Mouse (Mus musculus) kidney, postnatal 10 days (tissue): Measurements from ENCODE around the gene Ryk.
A peak's percentile ranks its signal among the peaks of the same experiment; 100 is the strongest.
"Not testable (repeated sequence)": the region's sequence is repeated elsewhere in the genome, so short reads cannot be mapped to it uniquely, and the experiment has no call there.

Experiments
- DNase-seq: peaks from one replicate; pipeline ENCODE4 v3.0.0; 2021; ENCODE audit warnings: mixed read lengths

The Ryk gene

DNA sequence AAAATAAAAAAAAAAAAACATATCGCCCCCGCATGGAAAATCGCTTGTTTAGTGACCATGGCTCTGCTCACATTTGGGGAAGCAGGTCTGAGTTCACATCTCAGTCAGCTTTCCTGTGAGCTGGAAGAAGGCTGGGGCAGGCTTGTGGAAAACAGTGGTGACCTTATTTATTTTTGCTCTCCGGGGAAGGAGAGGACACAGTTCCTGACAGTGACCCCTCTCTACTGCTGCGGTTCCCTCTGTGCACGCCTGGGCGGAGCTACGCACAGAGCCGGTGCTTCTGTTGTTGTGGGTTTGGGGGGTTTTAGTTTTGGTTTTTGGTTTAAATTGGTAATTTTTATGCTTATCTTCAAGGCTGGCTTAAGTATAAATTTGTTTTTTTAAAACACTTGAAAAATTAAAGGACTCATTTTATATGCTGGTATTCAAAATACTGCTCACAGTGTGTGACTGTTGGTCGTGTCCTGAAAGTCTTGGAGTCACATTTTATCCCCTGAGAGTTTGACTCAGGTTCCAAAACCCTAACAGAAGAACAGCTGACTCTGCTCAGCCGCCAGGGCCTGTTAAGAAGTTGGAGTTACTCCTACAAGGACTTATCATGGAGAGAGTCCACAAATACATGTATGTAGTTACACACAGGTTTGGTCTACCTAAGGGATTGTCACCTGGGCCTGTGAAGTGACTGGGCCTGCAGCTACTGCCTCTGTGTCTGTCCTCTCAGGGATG, 73.0 kb downstream of the Ryk start:
- no peak for DNase-seq

DNA sequence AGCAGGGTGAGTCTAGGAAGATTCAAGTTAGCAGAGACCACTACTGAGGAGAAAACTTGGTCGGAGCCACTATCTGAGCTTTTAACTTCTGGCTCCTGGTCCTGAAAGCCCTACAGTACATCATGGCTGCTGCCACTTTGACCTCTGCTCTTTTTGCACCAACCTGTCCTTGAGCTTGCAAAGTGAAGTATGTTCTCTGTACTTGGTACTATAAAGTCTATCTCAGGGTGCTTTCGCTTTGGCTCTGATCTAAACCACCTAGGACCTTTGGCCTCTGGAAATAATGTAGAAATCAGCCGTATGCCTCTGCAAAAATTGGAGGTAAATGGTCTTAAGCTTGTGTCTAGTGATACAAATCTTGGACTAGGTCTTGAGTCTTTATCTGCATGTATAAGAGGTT, 76.8 kb downstream of the Ryk start:
- no peak for DNase-seq

DNA sequence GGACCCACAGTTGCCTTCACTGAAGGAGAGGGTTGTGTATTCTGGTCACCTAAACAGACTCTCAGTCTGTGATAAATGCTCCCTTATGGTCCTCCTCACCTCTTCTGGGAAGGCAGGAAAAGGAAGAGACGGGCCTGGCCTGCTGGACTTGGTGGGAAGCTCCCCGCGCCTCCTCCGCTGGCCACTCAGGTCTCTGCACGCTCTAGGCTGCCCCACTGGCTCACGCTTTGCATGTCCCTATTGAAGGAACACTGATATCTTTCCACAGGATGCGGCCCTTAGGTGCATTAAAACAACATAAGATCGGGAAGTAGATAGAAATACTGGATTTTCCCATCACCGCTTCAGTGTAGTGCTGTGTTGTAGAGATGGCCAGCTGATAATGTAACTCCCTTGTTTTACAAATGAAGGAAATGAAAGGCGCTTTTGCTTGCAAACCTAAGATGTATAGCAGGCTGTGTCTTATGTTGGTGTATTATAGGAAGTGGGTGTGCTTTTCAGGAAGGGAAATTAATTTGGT, 77.9 kb downstream of the Ryk start:
- no peak for DNase-seq

DNA sequence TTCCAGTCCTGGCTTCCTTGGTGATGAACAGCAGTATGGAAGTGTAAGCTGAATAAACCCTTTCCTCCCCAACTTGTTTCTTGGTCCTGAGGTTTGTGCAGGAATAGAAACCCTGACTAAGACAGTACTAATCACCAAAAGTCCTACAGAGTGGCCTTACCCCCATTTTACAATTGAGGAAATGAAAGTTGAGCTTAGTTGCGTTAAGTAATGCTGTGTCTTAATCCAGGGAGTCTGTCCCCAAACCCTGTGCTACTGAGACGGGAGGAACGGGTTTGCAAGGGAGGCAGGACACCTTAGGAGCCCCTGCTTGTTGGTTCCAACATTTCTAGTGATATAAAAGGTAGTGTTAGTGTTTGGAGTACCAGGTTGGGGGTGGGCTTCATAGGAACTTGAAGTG, 78.9 kb downstream of the Ryk start:
- not testable (repeated sequence) for DNase-seq

DNA sequence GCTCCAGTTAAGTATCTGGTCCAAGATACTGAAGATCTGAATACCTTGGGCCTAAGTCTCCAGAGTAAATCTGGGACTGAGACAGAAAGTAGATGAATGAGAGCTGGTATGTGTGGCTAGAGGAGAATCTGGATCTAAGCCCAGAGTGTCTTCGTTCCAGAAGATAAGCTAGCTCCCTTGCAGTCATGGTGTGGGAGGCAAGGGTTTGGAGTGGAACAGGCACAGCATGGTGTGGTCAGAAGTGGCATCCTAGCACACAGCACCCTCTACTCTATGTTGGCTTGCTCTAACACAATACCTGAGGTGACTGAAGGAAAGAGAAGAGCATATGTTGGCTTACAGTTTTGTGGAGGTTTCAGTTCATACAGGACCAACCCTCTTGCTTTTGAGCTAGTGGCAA, 79.9 kb downstream of the Ryk start:
- no peak for DNase-seq

DNA sequence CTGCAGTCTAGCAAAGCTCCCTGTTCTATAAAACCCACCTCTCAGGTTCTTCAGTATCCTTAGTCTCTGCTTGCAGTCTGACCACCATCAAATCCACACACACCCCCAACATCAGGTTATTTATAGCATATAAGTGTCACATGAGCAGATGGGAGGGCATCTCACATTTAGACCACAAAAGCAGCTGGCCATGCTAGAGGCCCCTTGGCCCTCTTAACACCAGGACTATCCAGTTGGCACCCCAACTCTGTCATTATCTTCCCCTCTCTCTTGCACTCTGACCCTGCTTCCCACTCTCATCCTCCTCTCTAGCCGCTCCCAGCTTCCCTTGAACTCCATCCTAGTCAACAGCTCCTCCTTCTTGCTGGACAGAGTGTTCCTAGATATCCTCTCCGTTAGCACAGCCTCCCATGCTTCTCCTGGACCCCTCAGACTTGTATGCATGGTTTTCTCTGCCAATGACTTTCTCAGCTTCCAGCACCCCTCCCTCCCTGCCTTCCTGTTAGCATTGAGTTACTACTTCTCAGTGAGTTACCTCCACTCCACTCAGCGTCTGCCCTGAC, 80.7 kb downstream of the Ryk start:
- no peak for DNase-seq

DNA sequence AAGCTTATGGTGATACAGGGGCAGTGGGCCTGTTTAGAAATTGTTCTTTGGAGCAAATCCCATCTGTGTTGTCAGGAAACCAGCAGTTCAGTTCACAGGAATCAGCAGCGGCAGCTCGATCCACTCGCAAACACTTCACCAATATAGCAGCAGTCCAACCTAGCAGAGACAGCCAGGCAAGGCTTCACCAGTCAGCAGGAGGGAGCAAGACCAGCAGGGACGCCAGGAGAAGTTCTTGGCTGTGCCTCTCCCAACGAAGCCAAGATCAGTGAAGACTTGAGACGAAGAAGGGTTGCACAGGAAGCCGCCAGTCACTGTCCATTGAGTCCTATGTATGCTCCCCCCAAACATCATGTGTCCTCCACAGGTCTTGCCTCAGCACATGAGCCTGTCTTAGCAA, 81.4 kb downstream of the Ryk start:
- DNase-seq = no peak

DNA sequence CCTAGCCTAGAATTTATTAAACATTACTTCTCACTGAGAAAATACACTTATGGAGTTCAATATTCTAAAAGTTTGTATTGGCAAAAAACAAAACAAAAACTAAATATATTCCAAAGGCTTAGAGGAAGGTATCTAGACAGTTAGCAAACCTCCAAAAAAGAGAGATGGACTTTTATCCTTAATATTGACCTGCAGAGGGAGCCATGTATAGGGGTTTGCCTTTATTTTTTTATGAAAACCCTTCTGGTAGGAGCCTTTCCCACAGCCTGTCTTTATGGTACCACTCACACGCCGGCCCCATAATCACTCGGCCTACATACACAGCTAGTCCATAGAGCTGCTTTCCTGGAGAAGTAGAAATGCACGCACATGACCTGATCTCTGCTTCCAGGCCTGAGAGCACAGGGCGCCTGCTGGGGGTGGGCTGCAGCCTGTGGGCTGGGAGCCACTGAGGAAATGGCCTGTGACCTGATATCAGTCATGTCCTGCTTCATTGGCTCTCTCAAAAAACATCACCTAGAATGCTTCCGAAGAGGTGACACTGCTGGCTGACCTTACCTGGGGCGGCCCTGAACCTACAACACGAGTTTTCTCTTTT, 82.9 kb downstream of the Ryk start:
- DNase-seq = peak; percentile 31

DNA sequence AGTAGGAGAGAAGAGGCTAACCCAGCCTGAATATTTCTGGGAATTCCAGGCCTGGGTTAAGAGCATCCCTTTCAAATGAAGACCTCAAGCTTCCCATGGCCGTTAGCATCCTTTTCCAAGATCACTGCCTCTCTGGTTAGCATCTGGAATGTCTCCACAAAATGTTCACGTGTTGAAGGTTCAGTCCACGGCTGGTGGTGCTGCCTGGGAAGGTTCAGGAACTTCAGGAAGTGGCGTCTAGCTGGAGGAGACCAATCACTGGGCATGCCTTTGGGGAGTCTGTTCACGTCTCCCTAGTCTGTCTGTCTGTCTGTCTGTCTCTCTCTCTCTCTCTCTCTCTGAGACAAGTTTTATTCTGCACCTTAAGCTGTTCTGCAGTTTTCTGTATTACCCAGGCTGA, 84.8 kb downstream of the Ryk start:
- DNase-seq = no peak

DNA sequence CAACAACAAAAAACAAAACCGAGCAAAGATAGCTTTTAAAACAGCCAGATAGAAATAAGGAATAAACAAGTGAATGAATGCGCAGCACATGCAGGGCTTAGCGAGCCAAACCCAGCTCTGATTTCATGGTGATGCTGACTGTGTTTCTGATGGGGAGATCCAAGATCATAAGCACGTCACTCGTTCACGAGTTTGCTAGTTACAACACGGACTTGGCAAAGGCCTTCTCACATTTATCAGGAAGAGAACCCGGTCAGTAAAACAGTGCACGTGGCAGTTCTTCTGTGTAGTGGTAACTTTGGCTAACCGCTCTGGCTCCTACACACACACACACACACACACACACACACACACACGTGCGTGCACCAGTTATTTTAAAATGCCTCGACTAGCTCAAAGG, 87.1 kb downstream of the Ryk start:
- no peak for DNase-seq

DNA sequence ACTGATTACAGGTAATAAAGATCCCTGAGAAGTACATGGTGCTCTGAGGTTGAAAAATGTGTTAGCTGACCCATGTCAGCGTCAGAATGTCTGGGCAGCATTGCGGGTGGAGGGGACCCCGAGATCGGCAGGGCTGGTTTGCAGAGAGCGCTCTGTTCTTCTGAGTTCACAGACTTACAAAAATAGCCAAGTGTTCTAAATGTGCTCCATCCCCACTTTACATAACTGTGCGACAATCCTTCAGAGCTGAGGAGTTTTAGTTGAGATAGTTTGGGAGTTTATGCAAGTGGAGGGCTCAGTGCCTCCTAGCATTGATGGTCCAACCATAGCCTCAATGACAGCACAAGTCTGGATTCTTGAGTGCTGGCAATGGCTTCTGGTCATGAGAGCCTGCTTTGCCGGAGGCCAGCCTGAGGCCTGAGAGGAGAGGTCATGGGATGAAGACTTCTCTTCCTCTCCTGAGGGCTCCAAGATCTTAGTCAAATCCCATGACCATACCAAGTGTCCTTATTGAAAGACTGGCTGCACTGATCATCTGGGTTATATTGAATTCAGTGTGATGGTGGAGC, 88.2 kb downstream of the Ryk start:
- DNase-seq = no peak

DNA sequence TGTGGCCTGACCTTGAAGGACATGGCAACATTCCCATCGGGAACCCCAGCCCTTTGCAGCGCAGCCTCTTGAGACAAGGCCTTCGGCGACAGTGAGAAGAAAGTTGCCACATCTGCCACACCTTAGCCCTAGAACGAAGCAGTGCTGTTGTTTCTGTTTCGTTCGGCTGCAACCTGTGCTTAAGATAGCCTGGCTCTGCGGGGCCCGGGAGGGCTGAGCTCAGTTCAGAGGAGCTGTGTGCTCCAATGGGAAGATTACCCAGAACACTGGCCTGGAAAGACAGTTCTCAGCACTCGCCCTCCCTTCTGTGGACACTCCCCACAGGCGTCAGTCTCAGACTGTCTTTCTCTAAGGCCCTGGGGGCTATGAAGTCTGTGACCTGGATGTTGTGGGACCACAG, 89.1 kb downstream of the Ryk start:
- DNase-seq = no peak

DNA sequence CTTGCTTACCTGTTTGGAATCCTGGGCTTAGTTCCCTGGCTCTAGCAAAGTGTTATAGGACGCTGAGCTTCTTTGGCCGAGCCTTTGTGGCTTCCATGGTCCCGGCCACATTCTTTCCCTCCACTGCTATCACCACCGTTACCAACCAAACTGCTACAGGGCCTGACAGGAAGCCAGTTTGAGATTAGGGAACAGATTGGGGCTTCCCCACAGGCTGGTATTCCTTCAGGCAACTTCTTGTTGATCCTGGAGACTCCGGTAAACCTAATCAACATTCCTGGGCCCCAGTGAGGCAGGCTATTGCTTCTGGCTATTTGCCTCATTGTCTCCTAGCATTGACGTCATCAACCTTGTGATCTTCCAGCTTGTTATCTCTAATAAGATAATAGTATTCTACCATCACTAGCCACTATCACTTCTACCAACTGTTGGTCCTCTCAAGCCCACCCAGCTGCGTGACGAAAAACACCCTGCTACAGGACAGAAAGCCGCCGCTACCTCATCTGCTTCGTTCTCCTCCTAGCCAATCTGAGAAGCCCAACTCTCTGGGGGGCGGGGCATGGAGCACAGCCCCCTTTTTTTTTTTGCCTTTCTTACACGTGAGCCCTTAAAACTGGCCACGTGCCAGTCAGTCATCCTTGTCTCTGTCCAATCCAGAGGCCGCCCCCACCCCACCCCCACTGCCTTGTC, 90.1 kb downstream of the Ryk start:
- DNase-seq = peak; percentile 24

DNA sequence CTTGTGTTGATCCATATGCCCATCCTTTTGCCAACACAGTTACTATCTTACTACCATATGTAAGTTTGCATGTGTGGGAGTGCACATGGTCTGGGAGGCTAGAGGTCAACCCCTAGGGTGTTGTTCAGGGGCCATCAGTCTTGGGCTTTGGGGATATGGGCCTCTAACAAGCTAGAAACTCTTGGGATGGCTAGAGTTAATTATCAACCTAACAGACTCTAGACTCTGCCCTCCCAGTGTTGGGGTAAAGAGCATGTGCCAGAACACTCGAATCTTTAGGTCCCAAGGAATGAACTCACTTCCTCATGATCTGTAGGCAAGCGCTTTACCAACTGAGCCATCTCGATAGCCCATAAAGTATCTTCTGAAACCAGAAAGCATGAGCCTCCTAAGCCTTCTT, 91.4 kb downstream of the Ryk start:
- DNase-seq = no peak

DNA sequence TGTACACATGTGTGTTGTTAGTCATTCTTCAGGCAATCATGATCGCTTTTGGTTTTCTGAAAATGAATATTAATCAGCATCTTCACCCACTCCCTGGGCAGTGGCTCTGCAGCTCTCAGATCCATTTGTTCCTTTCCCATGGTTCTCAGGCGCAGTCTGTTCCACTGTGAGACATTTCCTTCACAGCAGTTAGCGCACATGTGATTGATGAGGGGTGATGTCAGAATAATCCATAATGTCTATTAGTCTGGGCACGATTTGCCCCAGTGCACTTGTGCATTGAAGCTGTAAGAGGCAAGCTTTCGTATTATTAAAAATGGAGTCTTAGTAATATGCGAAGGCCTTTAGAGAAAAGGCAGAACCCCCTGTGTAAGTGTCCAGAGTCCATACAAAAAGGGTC, 95.1 kb downstream of the Ryk start:
- no peak for DNase-seq

DNA sequence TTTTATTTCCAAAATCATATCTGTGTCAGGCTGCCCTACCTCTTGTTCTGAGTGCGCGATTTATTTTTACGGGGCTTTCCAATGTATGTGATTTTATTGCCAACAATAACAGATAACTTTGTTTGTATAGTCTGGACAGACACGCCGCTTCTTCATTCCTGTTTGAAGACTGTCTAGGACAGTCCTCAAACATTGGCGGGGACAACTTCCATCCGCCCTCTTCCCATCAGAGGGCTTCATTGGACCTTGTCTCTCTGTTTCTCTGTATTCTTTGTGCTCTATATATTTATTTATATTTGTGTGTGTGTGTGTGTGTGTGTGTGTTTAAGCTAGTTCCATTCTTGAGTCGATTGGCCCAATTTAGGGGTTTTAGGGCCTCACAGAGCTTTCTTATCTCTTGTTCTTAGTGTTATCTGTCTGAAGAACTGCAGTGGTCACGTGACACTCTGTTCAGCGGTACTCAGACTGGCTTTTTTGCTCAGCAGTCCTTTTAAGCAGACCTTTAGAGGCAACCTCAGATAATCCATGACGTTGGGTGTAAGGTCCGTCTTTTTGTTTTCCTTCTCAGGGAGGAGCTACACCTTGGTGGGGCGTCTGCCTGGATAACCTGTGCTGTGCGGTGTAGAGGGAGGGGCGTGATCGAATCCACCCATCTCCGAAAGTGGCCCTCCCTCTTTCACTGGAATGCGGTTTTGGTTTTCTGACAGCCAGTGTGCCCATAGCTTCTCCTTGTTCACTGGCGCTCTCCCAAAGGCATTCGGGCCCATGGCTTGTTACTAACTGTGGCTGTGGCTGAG, 99.4 kb downstream of the Ryk start:
- no peak for DNase-seq

DNA sequence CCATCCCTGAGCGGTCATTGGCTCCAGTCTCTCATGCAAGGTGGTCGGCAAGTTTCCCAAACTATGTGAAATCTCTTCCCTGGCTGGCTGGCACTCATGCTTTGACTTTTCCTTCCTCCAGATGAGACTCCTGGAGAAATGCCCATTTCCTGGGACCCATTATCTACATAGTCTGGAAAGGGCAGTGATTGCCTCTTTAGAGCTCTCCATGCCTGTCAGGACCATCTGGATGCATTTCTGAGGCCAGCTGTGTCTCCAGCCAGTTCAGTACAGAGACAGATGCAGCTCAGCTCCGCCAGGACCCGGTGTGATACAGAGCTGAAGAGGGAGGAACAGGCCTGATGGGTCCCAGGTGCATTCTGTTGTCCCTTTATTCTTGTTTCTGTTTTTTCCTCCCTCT, 107.5 kb downstream of the Ryk start:
- DNase-seq = no peak

DNA sequence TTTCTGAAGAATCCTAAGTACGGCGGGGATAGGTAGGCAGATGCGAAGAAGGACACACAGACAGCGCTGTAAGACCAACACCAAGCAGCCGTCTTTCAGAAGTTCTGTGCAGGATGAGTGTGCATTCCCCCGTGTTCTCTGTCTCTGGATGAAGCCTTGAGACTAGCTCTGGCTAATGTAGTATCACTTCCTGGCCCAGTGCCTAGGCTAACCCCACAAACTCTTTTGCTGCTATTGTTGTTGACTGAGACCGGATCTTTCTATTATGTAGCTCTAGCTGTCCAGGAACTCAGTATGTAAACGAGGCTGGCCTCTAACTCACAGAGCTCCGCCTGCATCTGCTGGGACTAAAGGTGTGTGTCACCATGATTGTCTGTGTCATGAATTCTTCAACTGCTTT, 110.2 kb downstream of the Ryk start:
- no peak for DNase-seq

DNA sequence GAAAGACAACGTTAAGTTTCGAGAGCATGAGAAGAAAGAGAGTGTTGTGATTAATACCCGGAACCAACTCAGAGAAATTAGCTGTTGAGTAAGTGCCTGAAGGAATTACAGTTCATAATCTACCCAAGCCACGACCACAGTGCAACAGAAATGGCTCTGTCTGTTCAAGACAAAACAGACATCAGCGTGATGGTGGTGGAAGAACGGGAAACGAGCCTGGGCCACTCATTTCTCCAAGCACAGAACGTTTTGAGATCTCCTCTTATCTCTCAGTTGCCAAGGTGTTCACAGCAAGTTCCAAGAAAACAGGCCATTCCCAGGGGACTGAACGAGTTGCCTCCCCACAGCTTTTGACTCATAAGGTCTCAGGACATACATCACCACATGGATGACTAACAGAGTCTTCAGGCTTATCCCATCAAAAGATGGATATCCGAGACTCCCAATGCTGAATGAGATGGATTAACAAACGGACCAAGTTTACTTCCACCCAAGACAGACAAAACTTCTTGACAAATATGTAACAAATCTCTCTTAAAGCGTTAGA, 111.8 kb downstream of the Ryk start:
- no peak for DNase-seq

DNA sequence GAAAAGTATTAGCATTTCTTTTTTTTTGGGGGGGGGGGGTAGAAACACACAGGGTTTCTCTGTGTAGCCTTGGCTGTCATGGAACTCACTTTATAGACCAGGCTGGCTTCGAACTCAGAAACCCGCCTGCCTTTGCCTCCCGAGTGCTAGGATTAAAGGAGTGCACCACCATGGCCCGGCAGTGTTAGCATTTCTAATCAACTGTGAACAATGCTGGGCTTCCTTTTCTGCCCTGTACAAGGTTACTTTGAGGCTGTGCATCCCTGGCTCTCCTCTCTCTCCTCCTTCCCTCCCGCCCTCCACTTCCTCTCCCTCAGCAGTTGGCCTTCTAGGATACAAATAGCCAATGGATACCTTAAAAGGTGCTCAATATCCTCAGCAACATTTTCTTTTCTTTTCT, 114.0 kb downstream of the Ryk start:
- DNase-seq = no peak

DNA sequence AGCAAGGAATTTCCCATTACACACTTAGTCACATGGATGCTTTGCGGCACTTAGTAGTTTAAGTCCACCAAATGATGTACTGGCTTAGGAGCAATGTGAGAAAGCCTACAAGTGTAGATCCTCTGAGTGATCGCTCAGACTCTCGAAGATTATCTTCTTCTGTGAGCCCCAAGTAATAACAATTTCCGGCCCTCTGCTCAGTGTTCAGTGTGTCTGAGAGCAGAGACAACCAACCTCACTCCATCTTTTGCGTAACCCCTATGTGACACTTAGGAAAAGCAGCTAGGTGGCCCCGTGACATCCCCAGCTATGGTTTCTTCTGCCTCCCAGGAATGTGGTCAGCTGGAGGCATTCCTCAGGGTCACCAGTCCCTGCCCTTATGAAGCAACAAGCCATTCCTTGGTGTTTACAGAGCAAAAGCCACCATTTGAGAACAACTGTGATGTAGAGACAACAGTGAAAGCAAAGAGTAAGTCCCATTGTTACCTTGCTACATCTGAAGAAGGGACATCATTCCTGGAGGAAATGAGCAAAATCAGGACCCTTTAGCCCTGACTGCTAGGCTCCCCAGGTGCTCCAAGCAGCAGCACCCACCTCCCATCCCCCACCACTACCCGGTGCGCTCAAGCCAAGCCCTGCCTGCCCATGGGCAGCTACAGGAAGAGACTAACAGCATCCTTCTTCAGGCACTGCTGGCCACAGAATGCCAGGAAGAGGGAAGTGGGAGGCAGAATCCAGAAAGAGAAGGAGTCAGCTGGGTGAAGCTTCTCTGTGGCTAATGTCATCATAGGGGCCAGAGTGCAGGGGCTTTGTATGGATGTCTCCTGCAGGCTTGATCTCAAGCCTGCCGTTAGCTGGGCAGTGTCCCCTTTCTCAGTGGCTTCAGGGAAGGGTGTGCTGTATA, 116.6 kb downstream of the Ryk start:
- peak; percentile 28 for DNase-seq
